Mouse (Mus musculus) olfactory bulb, adult 2 months (tissue): ENCODE data around the gene Irf2bpl. TPM values are rescaled to one million over a fixed set of nuclear protein-coding genes. Genes with fewer than 3 reads are reported as not detected.

ENCODE experiments used
- H3K27ac ChIP-seq: fragments of 200-500 bp; 2 replicates; pipeline ENCODE4 v1.5.1; 2012; ENCODE audit warnings: low read depth, low read length; ENCODE audit not compliant: insufficient read depth
- H3K4me1 ChIP-seq: fragments of 200-500 bp; 2 replicates; pipeline ENCODE4 v1.6.1; 2012; ENCODE audit warnings: low read length; ENCODE audit not compliant: control insufficient read depth, insufficient read depth
- H3K4me3 ChIP-seq: fragments of 200-500 bp; 2 replicates; pipeline ENCODE4 v1.5.1; 2012; ENCODE audit warnings: mild to moderate bottlenecking, low read depth, low read length, moderate library complexity; ENCODE audit not compliant: insufficient read depth
- CTCF ChIP-seq: fragments of 200-500 bp; IDR thresholded peaks from 2 replicates; pipeline ENCODE4 v1.5.1; 2012; ENCODE audit warnings: low read depth, mild to moderate bottlenecking, low read length, moderate library complexity; ENCODE audit not compliant: insufficient read depth
- POLR2A ChIP-seq: fragments of 200-500 bp; IDR thresholded peaks from 2 replicates; pipeline ENCODE4 v1.6.1; 2012; ENCODE audit warnings: mild to moderate bottlenecking, low read depth, low read length, moderate library complexity; ENCODE audit not compliant: insufficient read depth
- WGBS: fragments of 180-500 bp; shearing (Covaris S2); methylation state at CpG from one replicate; pipeline ENCODE4 v1.1.7; 2018; 5-methylcytosine and 5-hydroxymethylcytosine counted together
- polyA plus RNA-seq: library from polyadenylated mRNA; stranded (reverse); fragments of >200 nt; gene quantifications from 2 replicates; pipeline ENCODE4 v1.2.4, GENCODE M21; 2012; ENCODE audit warnings: low replicate concordance; ENCODE audit not compliant: missing spikeins, insufficient read depth, insufficient read length

The Irf2bpl gene
- polyA plus RNA-seq, 1 experiment = not detected

GRCm38 (mm10) chr12:86916796-86917573 is 32.4 kb upstream of the Irf2bpl start:
- TF ChIP-seq POLR2A = no peak
- no peak for TF ChIP-seq CTCF
- H3K4me1 ChIP-seq = peaks cover 48% of the 10 kb centered on the region
- no peak overlapping the region for H3K27ac ChIP-seq
- H3K4me3 ChIP-seq = no peak overlapping the region
- WGBS = 97% methylated on average over 7 of the region's 7 CpGs

DNA sequence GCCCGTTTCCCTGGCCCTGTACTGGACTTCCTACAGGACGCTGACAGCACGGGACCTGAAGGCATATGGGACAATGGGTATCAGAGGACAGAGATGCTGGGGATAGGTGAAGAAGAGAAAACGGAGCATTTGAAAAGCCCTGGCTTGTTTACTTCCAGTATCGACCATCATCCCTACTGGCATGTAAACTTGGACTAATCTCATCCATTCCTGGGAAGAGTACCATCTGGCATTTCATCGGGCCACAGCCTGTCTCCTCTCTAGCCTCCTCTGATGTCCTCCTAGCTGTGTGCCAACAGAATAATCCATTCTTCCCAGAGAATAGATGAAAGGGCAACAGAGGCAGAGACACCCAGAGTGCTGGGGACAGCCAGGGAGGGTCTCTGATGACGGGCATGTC is 31.0 kb upstream of the Irf2bpl start:
- H3K4me3 ChIP-seq = no peak overlapping the region
- TF ChIP-seq CTCF = no peak
- no peak for TF ChIP-seq POLR2A
- 77% methylated on average over 7 of the region's 7 CpGs for WGBS
- peaks cover 55% of the 10 kb centered on the region for H3K4me1 ChIP-seq
- H3K27ac ChIP-seq = no peak overlapping the region

- Histone ChIP-seq H3K4me1 (peaks cover 62% of the 10 kb centered on the region), H3K27ac (no peak overlapping the region), H3K4me3 (no peak overlapping the region)
- WGBS = 30% methylated on average over 6 of the region's 6 CpGs
- TF ChIP-seq CTCF (no peak), POLR2A (no peak)
Observed at GRCm38 (mm10) chr12:86914756-86915155, 30.2 kb upstream of the Irf2bpl start.

DNA sequence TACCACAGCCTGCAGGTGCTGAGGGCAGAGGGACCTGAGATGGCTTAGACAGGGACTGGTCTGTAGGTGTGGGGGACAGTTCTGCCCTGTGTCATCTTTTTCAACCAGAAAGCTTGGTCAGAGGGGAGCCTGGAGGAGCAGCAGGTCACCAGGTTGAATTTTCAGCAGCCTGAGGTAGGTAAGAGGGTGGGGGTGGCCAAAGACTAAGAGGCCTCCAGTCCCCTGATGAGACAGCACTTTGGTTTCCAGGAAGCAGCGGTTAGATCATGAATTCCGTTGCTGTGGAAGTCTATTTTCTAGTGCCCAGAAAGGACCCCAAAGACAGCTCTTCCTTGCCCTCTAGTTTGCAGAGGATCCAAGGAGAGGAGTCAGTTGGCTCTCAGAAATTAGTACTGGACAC is 29.8 kb upstream of the Irf2bpl start:
- TF ChIP-seq POLR2A = no peak
- no peak for TF ChIP-seq CTCF
- Histone ChIP-seq H3K4me1 (peaks cover 61% of the 10 kb centered on the region), H3K4me3 (no peak overlapping the region), H3K27ac (no peak overlapping the region)
- WGBS = 72% methylated on average over 2 of the region's 2 CpGs

- H3K4me3 ChIP-seq = no peak overlapping the region
- 11% methylated on average over 22 of the region's 22 CpGs for whole genome bisulfite sequencing
- H3K27ac ChIP-seq = peak overlapping the region; percentile 97
- TF ChIP-seq POLR2A (no peak), CTCF (0 out of 2 replicates have a peak, but pooled peaks have one; percentile 18)
- peaks cover 49% of the 10 kb centered on the region for H3K4me1 ChIP-seq
Observed at GRCm38 (mm10) chr12:86912335-86913093, 27.9 kb upstream of the Irf2bpl start.

GRCm38 (mm10) chr12:86911482-86911931 is 26.9 kb upstream of the Irf2bpl start:
- WGBS = 11% methylated on average over 10 of the region's 10 CpGs
- Histone ChIP-seq H3K4me3 (no peak overlapping the region), H3K27ac (peak overlapping the region; percentile 97), H3K4me1 (peaks cover 44% of the 10 kb centered on the region)
- no peak for TF ChIP-seq CTCF

GRCm38 (mm10) chr12:86906395-86906794 is 21.8 kb upstream of the Irf2bpl start:
- TF ChIP-seq CTCF = peak; percentile 63; the same call in 1 of the 2 replicates
- TF ChIP-seq POLR2A = no peak
- H3K4me1 ChIP-seq = peaks cover 25% of the 10 kb centered on the region
- H3K4me3 ChIP-seq = no peak overlapping the region
- no peak overlapping the region for H3K27ac ChIP-seq
- WGBS = 2% methylated on average over 15 of the region's 15 CpGs

DNA sequence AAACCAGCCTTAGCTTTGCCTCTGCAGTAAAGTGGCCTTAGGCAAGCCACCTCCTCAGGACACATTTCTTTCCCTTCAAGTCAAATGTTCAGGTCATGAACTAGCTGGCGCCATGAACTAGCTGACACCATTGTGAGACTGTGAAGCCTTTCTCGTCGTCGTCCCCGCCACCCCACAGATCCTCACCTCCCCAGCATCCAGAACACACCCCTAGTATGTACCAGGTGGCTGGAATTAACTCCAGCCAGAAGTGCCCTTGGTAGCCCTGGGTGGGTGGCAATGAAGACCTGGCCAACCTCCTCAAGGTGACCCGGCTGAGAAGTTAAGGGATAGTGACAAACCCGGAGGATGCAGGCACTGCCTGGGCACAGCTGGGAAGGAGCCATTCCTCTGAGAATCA is 21.3 kb upstream of the Irf2bpl start:
- WGBS = 55% methylated on average over 7 of the region's 7 CpGs
- H3K4me3 ChIP-seq = no peak overlapping the region
- H3K4me1 ChIP-seq = peaks cover 23% of the 10 kb centered on the region
- no peak overlapping the region for H3K27ac ChIP-seq
- TF ChIP-seq CTCF = no peak
- no peak for TF ChIP-seq POLR2A

GRCm38 (mm10) chr12:86905203-86905602 is 20.6 kb upstream of the Irf2bpl start:
- Histone ChIP-seq H3K4me3 (no peak overlapping the region), H3K27ac (no peak overlapping the region), H3K4me1 (peaks cover 24% of the 10 kb centered on the region)
- 15% methylated on average over 4 of the region's 4 CpGs for WGBS
- TF ChIP-seq CTCF (peak; percentile 30; the same call in 1 of the 2 replicates), POLR2A (no peak)
